In genomic region chr16:4945415-4945814, GRCm38 (mm10) we compare ENCODE assay signal across 25 mouse cellular contexts. TPM values are rescaled to one million over a fixed set of nuclear protein-coding genes. Genes with fewer than 3 reads are reported as not detected.
"Had no signal": no experiment of that assay in that cellular context is flagged by ENCODE, and none has a peak within 500 bp of the region (broad histone marks: within the 10 kb centered on the region; RNA-seq: fewer than 3 reads in every experiment).

No protein-coding gene starts in this region.

- DNase-seq: lung, adult 18-20 months; lung, embryonic 14.5 days; lung, postnatal 10 days; lung, postnatal 4 days; midbrain, embryonic 14.5 days; retina, postnatal 1 day; right cerebral cortex, adult 18-20 months; right cerebral cortex, postnatal 25 days; right cerebral cortex, postnatal 4 days; spleen, adult 18-20 months; thymus, adult 18-20 months; thymus, postnatal 14 days; thymus, postnatal 36 days had no signal

- H3K4me1 ChIP-seq: midbrain, embryonic 10.5 days had no signal

- H3K9me3 ChIP-seq: midbrain, embryonic 10.5 days; midbrain, embryonic 12.5 days; neural tube, embryonic 13.5 days; neural tube, embryonic 15.5 days had no signal

- H3K4me2 ChIP-seq: lung, embryonic 14.5 days; midbrain, embryonic 12.5 days; neural tube, embryonic 13.5 days; neural tube, embryonic 15.5 days had no signal

- ATAC-seq: midbrain, embryonic 16.5 days had no signal

- H3K4me3 ChIP-seq: midbrain, embryonic 10.5 days; midbrain, embryonic 12.5 days; myocyte; neural tube, embryonic 13.5 days; neural tube, embryonic 15.5 days had no signal

- H3K27me3 ChIP-seq: midbrain, embryonic 12.5 days; neural tube, embryonic 13.5 days; neural tube, embryonic 15.5 days had no signal

- H3K27ac ChIP-seq: midbrain, embryonic 10.5 days; midbrain, embryonic 12.5 days; neural tube, embryonic 13.5 days; neural tube, embryonic 15.5 days had no signal

- H3K9ac ChIP-seq: lung, embryonic 14.5 days; midbrain, embryonic 12.5 days; neural tube, embryonic 13.5 days; neural tube, embryonic 15.5 days had no signal

RNA-seq across cellular contexts. Expression of gene Sept12, which starts 52.2 kb away (rescaled TPM):
- total RNA-seq: megakaryocyte, adult 5-6 weeks; megakaryocyte-erythroid progenitor cell, adult 5-6 weeks had no signal
- polyA plus RNA-seq: lung, embryonic 16.5 days; midbrain, embryonic 10.5 days; midbrain, embryonic 12.5 days; midbrain, embryonic 14.5 days; midbrain, embryonic 16.5 days; neural tube, embryonic 11.5 days; neural tube, embryonic 13.5 days; neural tube, embryonic 15.5 days; stomach, embryonic 14.5 days; stomach, embryonic 16.5 days had no signal
